Mouse (Mus musculus): Measurements from ENCODE around the gene Mta3. TPM values are rescaled to one million over a fixed set of nuclear protein-coding genes. Genes with fewer than 3 reads are reported as not detected.
"Not testable (repeated sequence)": the region's sequence is repeated elsewhere in the genome, so short reads cannot be mapped to it uniquely, and the experiment has no call there.

Gene Mta3
- polyA plus RNA-seq, 1 experiment from 2014 or later, result 32.6 TPM

GRCm38 (mm10) chr17:83849081-83849675, 143.2 kb downstream of the Mta3 start:
- Histone ChIP-seq H3K27me3 (ENCODE audit: low read depth, poor library complexity, severe bottlenecking) (no peaks in the 10 kb centered on the region; the same call in 1 of the 2 replicates), H3K4me1 (peaks cover 23% of the 10 kb centered on the region), H3K4me3 (no peak overlapping the region), H3K36me3 (no peaks in the 10 kb centered on the region), H3K9me3 (replicated peaks) (no peaks in the 10 kb centered on the region), H3K27ac (replicated peaks) (no peak overlapping the region)
- no peak for DNase-seq (ENCODE audit: low spot score)
- 53% methylated on average over 12 of the region's 12 CpGs for WGBS

GRCm38 (mm10) chr17:83849717-83850116, 143.8 kb downstream of the Mta3 start:
- Histone ChIP-seq H3K27me3 (ENCODE audit: low read depth, poor library complexity, severe bottlenecking) (no peaks in the 10 kb centered on the region; the same call in 1 of the 2 replicates), H3K4me3 (no peak overlapping the region), H3K36me3 (no peaks in the 10 kb centered on the region), H3K4me1 (peaks cover 26% of the 10 kb centered on the region), H3K9me3 (replicated peaks) (no peaks in the 10 kb centered on the region), H3K27ac (replicated peaks) (no peak overlapping the region)
- WGBS, result 86% methylated on average over 5 of the region's 5 CpGs
- no peak for DNase-seq (ENCODE audit: low spot score)

GRCm38 (mm10) chr17:83850458-83850857, 144.5 kb downstream of the Mta3 start:
- WGBS, result 13% methylated on average over 9 of the region's 9 CpGs
- no peak overlapping the region for H3K27ac ChIP-seq (replicated peaks)
- H3K4me1 ChIP-seq, result peaks cover 26% of the 10 kb centered on the region
- no peak overlapping the region for H3K4me3 ChIP-seq
- no peaks in the 10 kb centered on the region; the same call in 1 of the 2 replicates for H3K27me3 ChIP-seq (ENCODE audit: low read depth, poor library complexity, severe bottlenecking)
- no peaks in the 10 kb centered on the region for H3K9me3 ChIP-seq (replicated peaks)
- no peaks in the 10 kb centered on the region for H3K36me3 ChIP-seq
- DNase-seq (ENCODE audit: low spot score), result peak; percentile 88

GRCm38 (mm10) chr17:83850864-83851263, 144.9 kb downstream of the Mta3 start:
- no peak overlapping the region for H3K4me3 ChIP-seq
- H3K9me3 ChIP-seq (replicated peaks), result no peaks in the 10 kb centered on the region
- no peak for DNase-seq (ENCODE audit: low spot score)
- H3K27me3 ChIP-seq (ENCODE audit: low read depth, poor library complexity, severe bottlenecking), result no peaks in the 10 kb centered on the region; the same call in 1 of the 2 replicates
- peaks cover 26% of the 10 kb centered on the region for H3K4me1 ChIP-seq
- no peaks in the 10 kb centered on the region for H3K36me3 ChIP-seq
- WGBS, result 89% methylated on average over 5 of the region's 5 CpGs
- no peak overlapping the region for H3K27ac ChIP-seq (replicated peaks)

- Histone ChIP-seq H3K9me3 (replicated peaks) (no peaks in the 10 kb centered on the region), H3K36me3 (no peaks in the 10 kb centered on the region), H3K4me3 (no peak overlapping the region; the same call in 1 of the 2 replicates), H3K4me1 (peaks cover 22% of the 10 kb centered on the region), H3K27ac (replicated peaks) (no peak overlapping the region), H3K27me3 (ENCODE audit: low read depth, poor library complexity, severe bottlenecking) (no peaks in the 10 kb centered on the region)
- DNase-seq (ENCODE audit: low spot score), result no peak
- WGBS, result 48% methylated on average over 3 of the region's 3 CpGs
These were observed 147.9 kb downstream of the Mta3 start for GRCm38 (mm10) chr17:83853831-83854230.

- DNase-seq (ENCODE audit: low spot score), result no peak
- Histone ChIP-seq H3K9me3 (replicated peaks) (no peaks in the 10 kb centered on the region), H3K27ac (replicated peaks) (no peak overlapping the region), H3K4me3 (peak overlapping the region; percentile 14), H3K27me3 (ENCODE audit: low read depth, poor library complexity, severe bottlenecking) (no peaks in the 10 kb centered on the region), H3K4me1 (peaks cover 16% of the 10 kb centered on the region), H3K36me3 (no peaks in the 10 kb centered on the region)
- 54% methylated on average over 12 of the region's 12 CpGs for WGBS
These were observed 148.4 kb downstream of the Mta3 start for GRCm38 (mm10) chr17:83854284-83854918.

- no peak overlapping the region for H3K27ac ChIP-seq (replicated peaks)
- no peak overlapping the region for H3K4me3 ChIP-seq
- WGBS, result 86% methylated on average over 7 of the region's 7 CpGs
- H3K9me3 ChIP-seq (replicated peaks), result no peaks in the 10 kb centered on the region
- H3K36me3 ChIP-seq, result no peaks in the 10 kb centered on the region
- no peak for DNase-seq (ENCODE audit: low spot score)
- H3K4me1 ChIP-seq, result peaks cover 19% of the 10 kb centered on the region
- H3K27me3 ChIP-seq (ENCODE audit: low read depth, poor library complexity, severe bottlenecking), result peaks cover 7% of the 10 kb centered on the region
These were observed 152.4 kb downstream of the Mta3 start for GRCm38 (mm10) chr17:83858413-83858812.

GRCm38 (mm10) chr17:83859639-83860038, 153.7 kb downstream of the Mta3 start:
- H3K9me3 ChIP-seq (replicated peaks), result no peaks in the 10 kb centered on the region
- 91% methylated on average over 4 of the region's 4 CpGs for WGBS
- H3K27me3 ChIP-seq (ENCODE audit: low read depth, poor library complexity, severe bottlenecking), result peaks cover 19% of the 10 kb centered on the region

GRCm38 (mm10) chr17:83860224-83860623, 154.3 kb downstream of the Mta3 start:
- WGBS, result 86% methylated on average over 7 of the region's 7 CpGs
- Histone ChIP-seq H3K4me3 (no peak overlapping the region), H3K27ac (replicated peaks) (no peak overlapping the region), H3K9me3 (replicated peaks) (no peaks in the 10 kb centered on the region), H3K27me3 (ENCODE audit: low read depth, poor library complexity, severe bottlenecking) (peaks cover 24% of the 10 kb centered on the region), H3K36me3 (no peaks in the 10 kb centered on the region), H3K4me1 (peaks cover 15% of the 10 kb centered on the region)
- DNase-seq (ENCODE audit: low spot score), result no peak

More at GRCm38 (mm10) chr17:83859639-83860038, 153.7 kb downstream of the Mta3 start:
- no peaks in the 10 kb centered on the region for H3K36me3 ChIP-seq
- H3K27ac ChIP-seq (replicated peaks), result no peak overlapping the region
- H3K4me3 ChIP-seq, result no peak overlapping the region
- H3K4me1 ChIP-seq, result peaks cover 15% of the 10 kb centered on the region
- no peak for DNase-seq (ENCODE audit: low spot score)

GRCm38 (mm10) chr17:83860968-83861367, 155.0 kb downstream of the Mta3 start:
- not testable (repeated sequence) for H3K9me3 ChIP-seq (replicated peaks); H3K36me3 ChIP-seq; DNase-seq (ENCODE audit: low spot score); H3K27ac ChIP-seq (replicated peaks)
- H3K4me3 ChIP-seq, result peak overlapping the region; percentile 83
- peaks cover 27% of the 10 kb centered on the region for H3K27me3 ChIP-seq (ENCODE audit: low read depth, poor library complexity, severe bottlenecking)
- WGBS, result 67% methylated on average over 8 of the region's 8 CpGs
- peaks cover 15% of the 10 kb centered on the region for H3K4me1 ChIP-seq

GRCm38 (mm10) chr17:83861444-83862133, 155.6 kb downstream of the Mta3 start:
- WGBS, result under 1% methylated on average over 62 of the region's 62 CpGs
- no peaks in the 10 kb centered on the region for H3K36me3 ChIP-seq
- DNase-seq (ENCODE audit: low spot score), result peak; percentile 98
- H3K9me3 ChIP-seq (replicated peaks), result no peaks in the 10 kb centered on the region
- peaks cover 15% of the 10 kb centered on the region for H3K4me1 ChIP-seq
- peak overlapping the region; percentile 83 for H3K4me3 ChIP-seq
- H3K27me3 ChIP-seq (ENCODE audit: low read depth, poor library complexity, severe bottlenecking), result peaks cover 27% of the 10 kb centered on the region
- peak overlapping the region; percentile 92 for H3K27ac ChIP-seq (replicated peaks)

- Histone ChIP-seq H3K36me3 (no peaks in the 10 kb centered on the region), H3K9me3 (replicated peaks) (no peaks in the 10 kb centered on the region), H3K4me3 (peak overlapping the region; percentile 83), H3K4me1 (peaks cover 19% of the 10 kb centered on the region), H3K27ac (replicated peaks) (peak overlapping the region; percentile 92), H3K27me3 (ENCODE audit: low read depth, poor library complexity, severe bottlenecking) (peaks cover 27% of the 10 kb centered on the region)
- under 1% methylated on average over 27 of the region's 27 CpGs for WGBS
- DNase-seq (ENCODE audit: low spot score), result peak; percentile 75
These were observed 156.3 kb downstream of the Mta3 start for GRCm38 (mm10) chr17:83862134-83862881.
